Mouse (Mus musculus): Measurements from ENCODE around the gene Rnls. TPM values are rescaled to one million over a fixed set of nuclear protein-coding genes. Genes with fewer than 3 reads are reported as not detected.

The Rnls gene
- polyA plus RNA-seq, 1 experiment from 2014 or later, result 6.3 TPM

DNA sequence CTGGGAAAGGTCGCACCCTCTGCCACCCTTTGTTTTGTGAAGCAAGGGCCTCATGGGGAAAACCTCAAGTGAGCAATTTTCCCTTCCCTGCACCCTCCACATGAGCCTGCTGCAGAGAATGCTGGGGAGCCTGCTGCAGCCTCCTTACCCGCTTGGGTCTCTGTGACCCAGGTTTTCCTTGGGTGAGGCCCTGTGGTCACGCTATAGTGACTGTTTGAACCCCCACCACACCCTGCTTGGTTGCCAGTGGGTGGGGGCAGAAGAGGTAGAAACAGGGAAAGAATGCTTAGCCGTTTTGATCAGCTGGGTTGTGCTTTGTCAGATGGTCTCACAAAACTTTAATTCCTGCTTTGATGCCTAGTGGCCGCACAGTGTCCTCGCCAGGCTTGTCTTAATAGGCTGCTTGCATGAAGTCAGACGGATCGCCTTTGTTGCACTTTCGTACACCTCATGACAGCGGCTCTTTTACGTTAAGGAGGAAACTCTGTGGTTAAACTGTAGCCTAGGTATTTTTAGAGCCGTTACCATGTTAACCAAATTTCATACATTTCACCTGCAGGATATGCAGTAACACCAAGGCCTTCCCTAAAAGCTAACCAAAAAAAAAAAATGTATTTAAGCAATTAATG is 169.4 kb downstream of the Rnls start:
- Histone ChIP-seq H3K4me2 (no peak overlapping the region), H3K9me3 (no peaks in the 10 kb centered on the region), H3K4me3 (no peak overlapping the region), H3K27me3 (0 out of 2 replicates have a peak, but pooled peaks cover 3% of the 10 kb centered on the region), H3K9ac (no peak overlapping the region), H3K27ac (no peak overlapping the region), H3K36me3 (no peaks in the 10 kb centered on the region), H3K4me1 (peaks cover 12% of the 10 kb centered on the region; the same call in 1 of the 2 replicates)
- 55% methylated on average over 12 of the region's 12 CpGs for WGBS
- ATAC-seq (ENCODE audit: insufficient number of reproducible peaks, low FRiP score, low TSS enrichment, low read depth), result no peak

DNA sequence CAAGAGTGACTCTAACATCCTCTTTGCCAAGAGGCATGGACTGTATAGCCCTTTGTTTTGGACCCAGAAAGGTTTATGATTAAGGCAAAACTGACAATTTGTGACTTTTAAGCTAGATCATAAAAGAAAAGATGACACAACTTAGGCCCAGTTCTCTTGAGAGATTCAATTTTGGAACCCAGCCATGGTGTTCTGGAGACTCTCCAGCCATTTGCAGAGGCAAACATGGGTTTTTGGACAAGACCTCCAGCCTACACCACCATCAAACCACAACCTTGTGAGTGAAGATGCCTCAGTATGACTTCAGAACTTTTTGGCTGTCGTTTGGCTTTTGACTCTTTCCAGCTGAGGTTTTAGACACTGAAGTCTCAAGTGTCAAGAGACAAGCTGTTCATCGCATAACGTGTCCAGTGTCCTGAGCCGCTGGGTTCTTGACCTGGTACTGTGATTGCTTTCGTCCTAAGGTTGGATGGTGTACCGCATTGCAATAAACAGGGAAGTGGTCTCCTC is 174.2 kb downstream of the Rnls start:
- Histone ChIP-seq H3K4me2 (no peak overlapping the region), H3K27me3 (no peaks in the 10 kb centered on the region), H3K9me3 (no peaks in the 10 kb centered on the region), H3K4me1 (no peaks in the 10 kb centered on the region), H3K27ac (no peak overlapping the region), H3K4me3 (no peak overlapping the region), H3K36me3 (no peaks in the 10 kb centered on the region), H3K9ac (no peak overlapping the region)
- WGBS, result 90% methylated on average over 6 of the region's 6 CpGs
- ATAC-seq (ENCODE audit: insufficient number of reproducible peaks, low FRiP score, low TSS enrichment, low read depth), result no peak

DNA sequence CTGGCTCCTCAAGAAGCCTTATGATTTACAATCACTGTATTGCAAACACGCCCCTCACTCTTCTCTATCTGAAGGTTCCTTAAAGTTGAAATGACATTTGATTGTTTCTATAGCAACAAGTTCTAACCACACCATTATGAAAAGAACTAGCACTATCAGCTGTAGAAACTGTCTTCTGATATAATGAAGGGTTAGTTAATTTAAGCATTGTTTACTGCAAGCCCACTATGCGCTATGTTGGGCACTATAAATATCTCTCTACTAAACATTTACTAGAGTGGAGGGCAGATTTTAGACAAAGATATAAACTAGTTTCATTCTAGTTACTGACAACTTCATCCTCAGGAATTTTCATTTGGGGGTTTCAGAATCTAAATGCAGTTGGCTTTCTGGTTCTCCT is 182.4 kb downstream of the Rnls start:
- WGBS, result 82% methylated on average over 2 of the region's 2 CpGs
- Histone ChIP-seq H3K27ac (no peak overlapping the region), H3K36me3 (no peaks in the 10 kb centered on the region), H3K9ac (no peak overlapping the region), H3K4me2 (no peak overlapping the region), H3K4me1 (no peaks in the 10 kb centered on the region), H3K27me3 (no peaks in the 10 kb centered on the region), H3K4me3 (no peak overlapping the region), H3K9me3 (no peaks in the 10 kb centered on the region)
- no peak for ATAC-seq (ENCODE audit: insufficient number of reproducible peaks, low FRiP score, low TSS enrichment, low read depth)

DNA sequence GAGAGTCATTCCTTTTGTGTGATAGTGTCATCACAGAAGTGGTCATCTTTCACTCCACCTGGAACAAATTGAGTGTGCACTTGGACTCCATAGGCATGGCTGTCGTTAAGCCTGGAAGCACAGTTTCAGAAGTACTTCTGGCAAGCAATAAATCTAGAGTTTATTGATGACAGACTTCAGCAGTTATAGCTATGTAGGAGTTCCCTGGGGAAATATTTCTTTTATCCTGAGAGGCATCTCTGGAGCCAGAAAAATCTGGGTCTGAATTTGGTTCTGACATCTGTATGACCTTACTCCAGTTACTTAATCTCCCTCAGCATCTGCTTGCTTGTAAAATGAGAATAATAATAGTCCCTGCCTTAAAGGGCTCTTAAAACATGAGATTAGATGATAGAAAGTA is 184.1 kb downstream of the Rnls start:
- no peak for ATAC-seq (ENCODE audit: insufficient number of reproducible peaks, low FRiP score, low TSS enrichment, low read depth)
- Histone ChIP-seq H3K4me3 (no peak overlapping the region), H3K4me1 (no peaks in the 10 kb centered on the region), H3K27ac (no peak overlapping the region), H3K9ac (no peak overlapping the region), H3K4me2 (no peak overlapping the region), H3K36me3 (no peaks in the 10 kb centered on the region), H3K27me3 (no peaks in the 10 kb centered on the region), H3K9me3 (no peaks in the 10 kb centered on the region)
- 6% methylated on average over 1 of the region's 1 CpGs for WGBS

DNA sequence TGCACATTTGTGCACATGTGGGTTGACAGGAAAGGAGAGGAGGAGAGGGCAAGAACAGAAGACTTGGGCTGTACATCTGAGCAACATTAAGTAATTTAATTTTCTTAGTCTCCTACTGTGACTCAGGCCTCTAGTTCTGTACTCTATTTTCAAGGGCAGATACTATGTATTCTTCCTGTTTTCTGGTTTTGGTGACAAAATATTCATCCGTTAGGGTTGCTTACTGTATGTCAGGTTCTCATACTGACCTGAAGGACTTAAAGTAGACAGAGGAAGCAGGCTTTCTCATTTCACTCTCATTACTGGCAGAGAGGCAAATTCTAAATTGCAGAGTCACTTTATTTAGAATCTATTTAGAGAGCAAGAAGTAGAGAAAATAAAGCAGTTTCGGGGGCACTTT is 186.7 kb downstream of the Rnls start:
- Histone ChIP-seq H3K36me3 (no peaks in the 10 kb centered on the region), H3K27ac (no peak overlapping the region), H3K27me3 (no peaks in the 10 kb centered on the region), H3K4me2 (no peak overlapping the region), H3K9ac (no peak overlapping the region), H3K4me3 (no peak overlapping the region), H3K4me1 (no peaks in the 10 kb centered on the region), H3K9me3 (no peaks in the 10 kb centered on the region)
- no peak for ATAC-seq (ENCODE audit: insufficient number of reproducible peaks, low FRiP score, low TSS enrichment, low read depth)
- 69% methylated on average over 2 of the region's 2 CpGs for WGBS

DNA sequence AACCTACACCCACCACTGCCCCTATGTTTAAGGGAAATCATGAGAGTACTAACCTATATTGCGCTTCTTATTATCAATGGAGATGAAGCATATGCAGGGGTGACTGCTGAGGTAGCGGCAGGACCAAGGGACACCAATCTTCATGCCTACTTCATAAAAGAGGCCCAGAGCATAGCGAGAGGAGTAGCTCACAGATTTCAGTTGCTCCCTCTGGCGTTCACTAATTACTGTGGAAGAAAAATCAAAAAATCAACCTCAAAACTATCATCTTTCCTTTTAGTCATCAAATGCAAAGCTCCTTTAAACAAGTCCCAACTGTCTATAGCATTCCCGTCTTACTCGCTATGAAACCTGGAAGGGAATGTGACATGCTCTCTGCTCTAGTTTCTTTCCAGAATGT is 189.7 kb downstream of the Rnls start:
- Histone ChIP-seq H3K27me3 (no peaks in the 10 kb centered on the region), H3K27ac (no peak overlapping the region), H3K4me3 (no peak overlapping the region), H3K4me1 (no peaks in the 10 kb centered on the region), H3K9me3 (no peaks in the 10 kb centered on the region), H3K4me2 (no peak overlapping the region), H3K36me3 (no peaks in the 10 kb centered on the region), H3K9ac (no peak overlapping the region)
- no peak for ATAC-seq (ENCODE audit: insufficient number of reproducible peaks, low FRiP score, low TSS enrichment, low read depth)
- 78% methylated on average over 6 of the region's 6 CpGs for WGBS

DNA sequence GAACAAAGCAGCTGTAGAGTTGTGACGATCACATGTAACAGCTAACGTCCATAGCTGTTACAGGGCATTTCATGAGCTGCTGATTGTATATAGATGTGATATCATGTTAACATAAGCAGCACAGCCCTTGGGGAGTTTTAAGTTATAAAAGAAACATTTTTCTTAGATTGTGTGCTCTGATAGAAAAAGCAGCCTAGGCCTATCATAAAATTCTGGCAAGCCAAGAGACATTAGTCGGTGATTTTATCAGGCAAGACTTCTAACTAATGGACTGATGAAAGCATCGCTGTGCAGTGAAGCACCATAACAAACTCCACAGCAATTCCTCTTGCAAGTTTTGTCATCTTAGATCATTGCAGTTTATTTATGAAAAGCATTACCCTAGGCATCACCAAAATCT is 190.9 kb downstream of the Rnls start:
- Histone ChIP-seq H3K4me2 (no peak overlapping the region), H3K27me3 (no peaks in the 10 kb centered on the region), H3K9me3 (no peaks in the 10 kb centered on the region), H3K36me3 (no peaks in the 10 kb centered on the region), H3K4me1 (no peaks in the 10 kb centered on the region), H3K27ac (no peak overlapping the region), H3K9ac (no peak overlapping the region), H3K4me3 (no peak overlapping the region)
- no peak for ATAC-seq (ENCODE audit: insufficient number of reproducible peaks, low FRiP score, low TSS enrichment, low read depth)
- 59% methylated on average over 4 of the region's 4 CpGs for WGBS

DNA sequence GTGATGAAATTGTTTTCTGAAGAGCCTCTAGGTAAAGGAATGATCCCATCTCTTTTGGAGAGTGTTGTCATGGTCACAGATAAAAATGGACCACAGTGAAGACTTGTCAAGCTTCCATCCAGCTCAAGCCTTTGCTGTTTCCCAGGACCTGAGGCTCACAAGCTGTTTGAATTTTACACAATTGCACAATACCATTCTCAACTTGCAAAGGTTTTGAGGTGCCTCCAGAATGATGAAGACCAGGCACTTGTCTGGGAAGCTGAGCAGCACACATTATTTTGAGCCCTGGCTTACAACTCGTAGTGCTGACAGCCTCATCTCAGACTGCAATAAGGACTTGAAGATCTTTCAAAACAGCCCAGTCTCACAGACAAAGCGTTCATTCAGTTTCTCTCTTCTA is 200.0 kb downstream of the Rnls start:
- no peaks in the 10 kb centered on the region for H3K36me3 ChIP-seq
- H3K4me3 ChIP-seq, result no peak overlapping the region
- no peak overlapping the region for H3K27ac ChIP-seq
- 61% methylated on average over 2 of the region's 2 CpGs for WGBS
- H3K4me2 ChIP-seq, result no peak overlapping the region
- no peak for ATAC-seq (ENCODE audit: insufficient number of reproducible peaks, low FRiP score, low TSS enrichment, low read depth)
- H3K9me3 ChIP-seq, result no peaks in the 10 kb centered on the region
- H3K27me3 ChIP-seq, result no peaks in the 10 kb centered on the region
- no peaks in the 10 kb centered on the region for H3K4me1 ChIP-seq
- H3K9ac ChIP-seq, result no peak overlapping the region

DNA sequence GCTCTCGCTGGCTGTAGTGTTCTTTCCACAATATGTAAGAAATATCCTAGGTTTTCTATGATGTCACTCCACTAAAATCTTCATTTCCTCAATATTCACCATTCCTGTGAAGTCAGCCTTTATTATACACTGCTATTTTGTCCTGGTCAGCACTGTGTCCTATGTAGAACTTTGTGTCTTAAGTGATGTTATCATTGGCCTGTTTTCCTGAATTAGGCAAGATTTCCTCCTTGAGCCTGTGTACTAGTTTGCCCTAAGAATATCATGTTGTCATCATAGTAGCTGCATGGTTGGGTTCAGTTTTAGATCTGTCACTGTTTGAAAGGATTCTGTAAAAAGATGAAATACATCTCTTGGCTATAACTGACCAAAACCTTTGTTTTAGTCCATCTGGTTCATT is 203.3 kb downstream of the Rnls start:
- Histone ChIP-seq H3K4me2 (no peak overlapping the region), H3K4me3 (no peak overlapping the region), H3K27me3 (no peaks in the 10 kb centered on the region), H3K9ac (no peak overlapping the region), H3K9me3 (no peaks in the 10 kb centered on the region), H3K4me1 (no peaks in the 10 kb centered on the region), H3K36me3 (no peaks in the 10 kb centered on the region), H3K27ac (no peak overlapping the region)
- 57% methylated on average over 1 of the region's 1 CpGs for WGBS
- ATAC-seq (ENCODE audit: insufficient number of reproducible peaks, low FRiP score, low TSS enrichment, low read depth), result no peak

DNA sequence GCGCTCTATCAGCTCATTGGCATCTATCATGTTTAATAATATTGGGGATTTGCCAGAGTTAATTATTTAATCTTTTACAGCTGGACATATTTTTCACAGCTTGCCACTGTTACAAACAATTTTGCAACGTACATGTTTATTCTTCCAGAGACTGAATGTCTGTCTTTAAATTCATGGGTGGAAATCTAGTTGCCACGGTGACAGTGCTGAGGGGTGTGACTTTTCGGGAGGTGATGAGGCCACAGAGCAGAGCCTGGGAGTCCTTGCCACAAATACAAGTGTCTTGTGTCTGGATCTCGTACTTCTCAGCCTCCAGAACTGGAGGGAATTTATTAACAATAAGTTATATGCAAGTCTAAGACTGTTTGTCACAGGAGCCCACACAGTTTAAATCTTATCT is 212.5 kb downstream of the Rnls start:
- Histone ChIP-seq H3K9me3 (no peaks in the 10 kb centered on the region), H3K27me3 (no peaks in the 10 kb centered on the region), H3K36me3 (no peaks in the 10 kb centered on the region), H3K4me3 (no peak overlapping the region), H3K9ac (no peak overlapping the region), H3K4me1 (0 out of 2 replicates have a peak, but pooled peaks cover 3% of the 10 kb centered on the region), H3K4me2 (no peak overlapping the region), H3K27ac (no peak overlapping the region)
- WGBS, result 67% methylated on average over 5 of the region's 5 CpGs
- no peak for ATAC-seq (ENCODE audit: insufficient number of reproducible peaks, low FRiP score, low TSS enrichment, low read depth)

DNA sequence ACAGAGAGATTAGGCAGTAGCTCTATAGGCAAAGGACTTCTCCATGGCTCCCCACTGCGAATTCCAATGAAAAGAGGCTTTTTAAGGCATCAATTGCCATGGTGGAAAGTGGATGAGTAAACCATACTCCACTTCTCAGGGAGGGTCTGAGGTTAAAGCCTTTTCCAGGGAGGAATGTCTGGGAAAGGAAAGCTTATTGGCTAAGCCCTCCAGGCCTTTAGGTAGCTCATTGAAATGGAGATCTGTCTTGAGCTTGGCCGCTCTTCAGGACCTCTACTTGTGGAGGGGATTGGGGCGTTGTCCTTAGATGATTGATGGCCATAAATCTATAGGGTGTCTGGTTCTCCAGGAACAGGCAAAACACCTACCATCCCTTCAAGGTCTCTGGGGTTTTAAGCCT is 213.2 kb downstream of the Rnls start:
- no peaks in the 10 kb centered on the region for H3K36me3 ChIP-seq
- no peaks in the 10 kb centered on the region for H3K27me3 ChIP-seq
- H3K27ac ChIP-seq, result no peak overlapping the region
- H3K4me1 ChIP-seq, result 0 out of 2 replicates have a peak, but pooled peaks cover 3% of the 10 kb centered on the region
- H3K9me3 ChIP-seq, result no peaks in the 10 kb centered on the region
- H3K9ac ChIP-seq, result no peak overlapping the region
- no peak overlapping the region for H3K4me2 ChIP-seq
- no peak for ATAC-seq (ENCODE audit: insufficient number of reproducible peaks, low FRiP score, low TSS enrichment, low read depth)
- H3K4me3 ChIP-seq, result no peak overlapping the region
- WGBS, result 61% methylated on average over 3 of the region's 3 CpGs

DNA sequence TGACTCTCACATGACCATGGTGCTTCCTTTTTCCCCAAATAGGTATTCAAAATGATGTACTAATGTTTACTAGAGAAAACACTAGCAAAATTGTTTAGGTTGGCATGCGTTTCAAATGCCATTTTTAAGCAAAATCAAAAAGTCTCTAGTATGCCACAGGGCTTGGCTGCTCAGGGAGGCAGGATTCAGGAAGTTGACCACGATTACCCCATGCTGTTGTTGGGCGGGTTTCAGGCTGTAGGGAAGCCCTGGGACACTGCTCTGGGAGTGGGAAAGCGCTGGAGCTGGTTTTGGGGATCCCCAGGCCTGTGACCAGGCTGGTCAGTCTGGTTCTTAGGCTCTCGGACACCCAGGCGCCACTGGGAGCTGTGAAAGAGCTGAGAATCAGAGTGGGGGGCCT is 213.7 kb downstream of the Rnls start:
- no peak overlapping the region for H3K27ac ChIP-seq
- H3K4me1 ChIP-seq, result 0 out of 2 replicates have a peak, but pooled peaks cover 3% of the 10 kb centered on the region
- H3K4me3 ChIP-seq, result no peak overlapping the region
- ATAC-seq (ENCODE audit: insufficient number of reproducible peaks, low FRiP score, low TSS enrichment, low read depth), result no peak
- no peaks in the 10 kb centered on the region for H3K36me3 ChIP-seq
- WGBS, result 49% methylated on average over 6 of the region's 6 CpGs
- H3K9me3 ChIP-seq, result no peaks in the 10 kb centered on the region
- no peaks in the 10 kb centered on the region for H3K27me3 ChIP-seq
- no peak overlapping the region for H3K4me2 ChIP-seq
- no peak overlapping the region for H3K9ac ChIP-seq

DNA sequence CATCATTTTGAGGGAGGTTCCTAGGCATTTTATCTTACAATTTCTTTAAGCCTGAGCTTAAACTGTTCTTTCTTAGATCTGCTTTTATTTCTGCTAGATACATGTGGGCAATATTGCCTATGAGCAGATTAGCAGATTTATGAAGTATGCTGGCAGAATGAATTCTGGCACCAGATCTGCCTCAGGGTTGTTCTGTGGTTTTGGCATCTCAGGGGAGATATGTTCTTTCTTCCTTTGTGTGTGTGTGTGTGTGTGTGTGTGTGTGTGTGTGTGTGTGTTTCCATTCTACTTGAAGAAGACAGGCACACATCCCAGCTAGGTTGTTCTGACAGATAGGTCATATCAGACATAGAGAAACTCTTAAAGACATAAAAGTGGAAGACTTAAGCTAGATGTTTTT is 218.1 kb downstream of the Rnls start:
- Histone ChIP-seq H3K9ac (no peak overlapping the region), H3K27ac (no peak overlapping the region), H3K4me2 (no peak overlapping the region), H3K9me3 (no peaks in the 10 kb centered on the region), H3K4me1 (0 out of 2 replicates have a peak, but pooled peaks cover 3% of the 10 kb centered on the region), H3K4me3 (no peak overlapping the region), H3K27me3 (no peaks in the 10 kb centered on the region), H3K36me3 (no peaks in the 10 kb centered on the region)
- ATAC-seq (ENCODE audit: insufficient number of reproducible peaks, low FRiP score, low TSS enrichment, low read depth), result no peak

Data from limb, embryonic 15.5 days (tissue).